Comparison of ENCODE assay signal across 24 mouse cellular contexts in the genomic region with DNA sequence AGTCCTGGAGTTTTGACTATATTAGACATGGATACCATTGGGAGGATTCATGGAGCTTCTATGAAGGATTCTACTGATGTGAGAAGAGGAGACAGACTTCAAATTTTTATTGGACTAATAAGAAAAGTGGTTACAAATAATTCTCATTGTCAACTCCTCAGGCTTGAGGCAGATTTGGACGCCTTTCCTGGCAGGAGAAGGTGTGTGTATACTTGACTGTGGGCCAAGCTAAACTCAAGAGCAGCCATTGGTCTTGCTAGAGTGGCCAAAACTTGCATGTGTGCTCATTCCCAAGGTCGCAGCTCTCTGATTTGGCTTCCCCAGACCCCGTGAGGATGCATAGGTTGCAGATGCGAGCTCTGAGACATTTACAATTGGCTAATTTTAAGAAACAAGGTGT.
A peak's percentile ranks its signal among the peaks of the same experiment; 100 is the strongest.
DNase-seq lines count a peak whose midpoint lies in the region; ATAC-seq and TF ChIP-seq lines count a peak whose summit lies in the region.
"Had no signal": no experiment of that assay in that cellular context is flagged by ENCODE, and none has a peak within 500 bp of the region (broad histone marks: within the 10 kb centered on the region; RNA-seq: fewer than 3 reads in every experiment).

No protein-coding gene starts in this region.

- H3K9ac ChIP-seq in forebrain, embryonic 16.5 days (replicated peaks; ENCODE audit: low read depth, low read length), result no peak overlapping the region
- H3K9ac ChIP-seq: hindbrain, embryonic 14.5 days; liver, embryonic 12.5 days; lung, embryonic 14.5 days; midbrain, embryonic 13.5 days had no signal

- H3K9me3 ChIP-seq in heart, embryonic 10.5 days, result no peaks in the 10 kb centered on the region
- no peaks in the 10 kb centered on the region for H3K9me3 ChIP-seq in forebrain, embryonic 16.5 days (ENCODE audit: control insufficient read depth, low read length)
- H3K9me3 ChIP-seq: embryonic facial prominence, embryonic 10.5 days; forebrain, embryonic 10.5 days; liver, embryonic 12.5 days; midbrain, embryonic 13.5 days had no signal

- no peak overlapping the region for H3K27ac ChIP-seq in heart, embryonic 10.5 days
- no peak overlapping the region for H3K27ac ChIP-seq in forebrain, embryonic 16.5 days (ENCODE audit: low read length)
- no peak overlapping the region for H3K27ac ChIP-seq in layer of hippocampus, adult 2 months
- H3K27ac ChIP-seq: embryonic facial prominence, embryonic 10.5 days; forebrain, embryonic 10.5 days; hindbrain, embryonic 14.5 days; liver, embryonic 12.5 days; midbrain, embryonic 13.5 days had no signal

- WGBS in heart, embryonic 10.5 days, result 92% methylated on average over 4 of the region's 4 CpGs
- 69% methylated on average over 4 of the region's 4 CpGs for WGBS in forebrain, embryonic 16.5 days

- no peak for ATAC-seq in forebrain, embryonic 16.5 days
- ATAC-seq: inflammation-experienced regulatory T-cells, adult 6 months; liver, embryonic 12.5 days; midbrain, embryonic 13.5 days had no signal

- H3K4me2 ChIP-seq in forebrain, embryonic 16.5 days (ENCODE audit: low read length), result no peak overlapping the region
- H3K4me2 ChIP-seq: heart, embryonic 11.5 days; hindbrain, embryonic 14.5 days; liver, embryonic 12.5 days; lung, embryonic 14.5 days; midbrain, embryonic 13.5 days had no signal

- H3K27me3 ChIP-seq in heart, embryonic 10.5 days (ENCODE audit: insufficient read depth, poor library complexity, severe bottlenecking), result no peaks in the 10 kb centered on the region
- no peaks in the 10 kb centered on the region for H3K27me3 ChIP-seq in forebrain, embryonic 16.5 days (replicated peaks; ENCODE audit: control insufficient read depth, insufficient read depth, low read length)
- H3K27me3 ChIP-seq: liver, embryonic 12.5 days; midbrain, embryonic 13.5 days had no signal

- peaks cover 31% of the 10 kb centered on the region for H3K4me1 ChIP-seq in heart, embryonic 10.5 days
- H3K4me1 ChIP-seq in forebrain, embryonic 16.5 days (replicated peaks; ENCODE audit: control insufficient read depth, insufficient read depth, low read length), result peaks cover 13% of the 10 kb centered on the region
- H3K4me1 ChIP-seq: liver, embryonic 12.5 days had no signal

- TF ChIP-seq CTCF in layer of hippocampus, adult 2 months (conservative IDR thresholded peaks at IDR 0.05), result no peak

- peaks cover 25% of the 10 kb centered on the region for H3K36me3 ChIP-seq in heart, embryonic 10.5 days
- no peaks in the 10 kb centered on the region for H3K36me3 ChIP-seq in forebrain, embryonic 16.5 days (ENCODE audit: control insufficient read depth, insufficient read depth)
- H3K36me3 ChIP-seq: liver, embryonic 12.5 days; midbrain, embryonic 13.5 days had no signal

- no peak overlapping the region for H3K4me3 ChIP-seq in heart, embryonic 10.5 days
- no peak overlapping the region for H3K4me3 ChIP-seq in forebrain, embryonic 16.5 days (replicated peaks; ENCODE audit: low read length)
- no peak overlapping the region for H3K4me3 ChIP-seq in layer of hippocampus, adult 2 months
- H3K4me3 ChIP-seq: embryonic facial prominence, embryonic 10.5 days; forebrain, embryonic 10.5 days; liver, embryonic 12.5 days; midbrain, embryonic 13.5 days had no signal

- DNase-seq in adrenal gland, postnatal 14 days, result peak; percentile 36
- no peak for DNase-seq in adrenal gland, adult (ENCODE audit: inconsistent age in 2 of 2, low spot score in 1 of 2)
- DNase-seq in heart, postnatal 4 days, result peak; percentile 33
- no peak for DNase-seq in heart, embryonic 10.5 days (ENCODE audit: low spot score)
- DNase-seq in ovary, adult 18-20 months (ENCODE audit: low spot score), result peak; percentile 43
- DNase-seq in ovary, postnatal 36 days (ENCODE audit: low spot score), result no peak
- DNase-seq in layer of hippocampus, adult 2 months (ENCODE audit: low spot score in 2 of 2), result no peak
- DNase-seq: adrenal gland, adult 2 months; cerebellum, adult 8-10 months; gastrocnemius, postnatal 36 days; kidney, adult 18-20 months; kidney, postnatal 14 days; layer of hippocampus, postnatal 36 days; lung, embryonic 14.5 days; right cerebral cortex, postnatal 25 days; spleen, adult 18-20 months had no signal

Comparison
In these comparisons a context has a peak if more than half of its experiments do, and no peak if none do; other contexts are left out.
1. DNase-seq: peak in adrenal gland, postnatal 14 days (single experiment), heart, postnatal 4 days (single experiment) and ovary, adult 18-20 months (single experiment); none in adrenal gland, adult (0 of 2), heart, embryonic 10.5 days (single experiment), ovary, postnatal 36 days (single experiment) and layer of hippocampus, adult 2 months (0 of 2).